Mouse (Mus musculus) embryonic fibroblast, embryonic 13.5 days (primary cell): ENCODE data around the gene Fhit. TPM values are rescaled to one million over a fixed set of nuclear protein-coding genes. Genes with fewer than 3 reads are reported as not detected.

Experiments used
- H3K27ac ChIP-seq: 2 replicates; pipeline ENCODE4 v1.5.1; 2012; ENCODE audit warnings: low read length, control low read depth, inconsistent platforms; ENCODE audit not compliant: insufficient read depth
- H3K4me1 ChIP-seq: 2 replicates; pipeline ENCODE4 v1.6.1; 2011; ENCODE audit warnings: low read length; ENCODE audit not compliant: control insufficient read depth, insufficient read depth
- H3K4me3 ChIP-seq: 2 replicates; pipeline ENCODE4 v1.5.1; 2011; ENCODE audit warnings: mild to moderate bottlenecking, control low read depth, low read length; ENCODE audit not compliant: insufficient read depth
- CTCF ChIP-seq: IDR thresholded peaks from 2 replicates; pipeline ENCODE4 v1.5.1; 2011; ENCODE audit warnings: mild to moderate bottlenecking, control low read depth, low read length, moderate library complexity, borderline replicate concordance; ENCODE audit not compliant: insufficient read depth
- POLR2A ChIP-seq: IDR thresholded peaks from 2 replicates; pipeline ENCODE4 v1.6.1; 2011; ENCODE audit warnings: low read depth, mild to moderate bottlenecking, control low read depth, low read length, moderate library complexity
- polyA plus RNA-seq: library from polyadenylated mRNA; stranded (reverse); fragments of >200 nt; gene quantifications from 2 replicates; pipeline ENCODE4 v1.2.4, GENCODE M21; 2011; ENCODE audit warnings: low read depth; ENCODE audit not compliant: missing spikeins, insufficient read length

Gene Fhit
- polyA plus RNA-seq, 1 experiment: 1.4 TPM

- TF ChIP-seq POLR2A: no peak
- Histone ChIP-seq H3K4me1 (no peaks in the 10 kb centered on the region), H3K27ac (no peak overlapping the region), H3K4me3 (no peak overlapping the region)
These were observed 1126.6 kb downstream of the Fhit start for GRCm38 (mm10) chr14:10035270-10035669.

- TF ChIP-seq POLR2A: no peak
- TF ChIP-seq CTCF: no peak
- Histone ChIP-seq H3K27ac (no peak overlapping the region), H3K4me1 (no peaks in the 10 kb centered on the region), H3K4me3 (no peak overlapping the region)
These were observed 1138.5 kb downstream of the Fhit start for GRCm38 (mm10) chr14:10023382-10023781.

- no peak for TF ChIP-seq CTCF
- no peak for TF ChIP-seq POLR2A
- Histone ChIP-seq H3K4me1 (no peaks in the 10 kb centered on the region), H3K27ac (no peak overlapping the region), H3K4me3 (no peak overlapping the region)
These were observed 1139.5 kb downstream of the Fhit start for GRCm38 (mm10) chr14:10022304-10022703.

- H3K4me3 ChIP-seq: no peak overlapping the region
- H3K4me1 ChIP-seq: no peaks in the 10 kb centered on the region
- TF ChIP-seq POLR2A (no peak), CTCF (no peak)
- H3K27ac ChIP-seq: no peak overlapping the region
These were observed 1141.3 kb downstream of the Fhit start for GRCm38 (mm10) chr14:10020400-10021140.

GRCm38 (mm10) chr14:10013817-10014266 lies 1148.0 kb downstream of the Fhit start:
- TF ChIP-seq CTCF (no peak), POLR2A (no peak)
- no peaks in the 10 kb centered on the region for H3K4me1 ChIP-seq
- no peak overlapping the region for H3K4me3 ChIP-seq
- no peak overlapping the region for H3K27ac ChIP-seq

GRCm38 (mm10) chr14:10013003-10013816 lies 1148.6 kb downstream of the Fhit start:
- Histone ChIP-seq H3K27ac (no peak overlapping the region), H3K4me3 (no peak overlapping the region), H3K4me1 (no peaks in the 10 kb centered on the region)
- TF ChIP-seq CTCF (no peak), POLR2A (no peak)

GRCm38 (mm10) chr14:10006278-10006677 lies 1155.6 kb downstream of the Fhit start:
- TF ChIP-seq CTCF: no peak
- no peak for TF ChIP-seq POLR2A

GRCm38 (mm10) chr14:10003847-10004246 lies 1158.0 kb downstream of the Fhit start:
- no peak overlapping the region for H3K27ac ChIP-seq
- no peak for TF ChIP-seq POLR2A
- TF ChIP-seq CTCF: no peak
- no peak overlapping the region for H3K4me3 ChIP-seq
- no peaks in the 10 kb centered on the region for H3K4me1 ChIP-seq

More at GRCm38 (mm10) chr14:10006278-10006677, 1155.6 kb downstream of the Fhit start:
- no peak overlapping the region for H3K27ac ChIP-seq
- H3K4me3 ChIP-seq: no peak overlapping the region
- no peaks in the 10 kb centered on the region for H3K4me1 ChIP-seq

GRCm38 (mm10) chr14:9990677-9991076 lies 1171.2 kb downstream of the Fhit start:
- TF ChIP-seq POLR2A (no peak), CTCF (no peak)
- Histone ChIP-seq H3K4me3 (no peak overlapping the region), H3K27ac (no peak overlapping the region), H3K4me1 (no peaks in the 10 kb centered on the region)
